Comparison of ENCODE assay signal across 8 mouse cellular contexts in the genomic region with DNA sequence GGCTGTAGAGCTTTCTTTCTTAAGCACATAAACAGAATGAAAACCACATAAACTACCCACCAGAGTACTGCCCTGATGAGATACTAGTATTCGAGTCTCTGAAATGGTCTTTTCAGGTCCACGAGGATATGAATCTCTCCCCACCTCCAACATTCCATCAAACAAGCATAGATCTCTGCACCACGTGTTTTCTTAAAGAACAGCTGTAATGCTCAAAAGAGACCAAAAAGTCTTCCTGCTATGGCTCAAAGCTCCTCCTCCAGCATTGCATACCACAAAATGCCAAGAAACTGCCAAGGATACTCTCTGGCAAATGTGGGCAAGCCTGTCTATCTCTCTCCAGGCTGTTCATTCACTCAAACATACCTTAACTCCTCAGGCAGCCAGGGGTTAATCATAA. TPM values are rescaled to one million over a fixed set of nuclear protein-coding genes. Genes with fewer than 3 reads are reported as not detected.
A peak's percentile ranks its signal among the peaks of the same experiment; 100 is the strongest.
DNase-seq lines count a peak whose midpoint lies in the region; ATAC-seq and TF ChIP-seq lines count a peak whose summit lies in the region.

No protein-coding gene starts in this region.

- H3K27ac ChIP-seq in lung, embryonic 15.5 days: peak overlapping the region; percentile 95
- H3K27ac ChIP-seq in embryonic facial prominence, embryonic 13.5 days: peak overlapping the region; percentile 97
- H3K27ac ChIP-seq in limb, embryonic 11.5 days (replicated peaks; ENCODE audit: low read depth, low read length): 0 out of 2 replicates have a peak overlapping the region, but pooled peaks have one; percentile 8
- 0 out of 2 replicates have a peak overlapping the region, but pooled peaks have one; percentile 57 for H3K27ac ChIP-seq in small intestine, adult 2 months (ENCODE audit: insufficient read depth, low read depth, low read length)

- TF ChIP-seq CTCF in lung, adult 2 months (IDR thresholded peaks at IDR 0.05; ENCODE audit: insufficient read depth, low read length): no peak
- TF ChIP-seq CTCF in small intestine, adult 2 months (IDR thresholded peaks at IDR 0.05; ENCODE audit: extremely low read depth, insufficient read length, insufficient replicate concordance, low read depth, low read length): no peak

- peak overlapping the region; percentile 66 for H3K4me2 ChIP-seq in lung, embryonic 15.5 days
- peak overlapping the region; percentile 76 for H3K4me2 ChIP-seq in embryonic facial prominence, embryonic 13.5 days
- peak overlapping the region; percentile 74 for H3K4me2 ChIP-seq in limb, embryonic 11.5 days (ENCODE audit: low read depth, severe bottlenecking)

- DNase-seq in lung, adult 2 months: no peak
- no peak for DNase-seq in limb, embryonic 11.5 days (ENCODE audit: low spot score)
- no peak for DNase-seq in urinary bladder, postnatal 4 days (ENCODE audit: low spot score in 2 of 2)
- DNase-seq in urinary bladder, adult 2 months (ENCODE audit: low spot score): no peak

- H3K9ac ChIP-seq in lung, embryonic 15.5 days: peak overlapping the region; percentile 62
- H3K9ac ChIP-seq in embryonic facial prominence, embryonic 13.5 days: peak overlapping the region; percentile 82
- peak overlapping the region; percentile 58; the same call in 1 of the 2 replicates for H3K9ac ChIP-seq in limb, embryonic 11.5 days (ENCODE audit: low read length)

- H3K36me3 ChIP-seq in lung, embryonic 15.5 days: no peaks in the 10 kb centered on the region
- no peaks in the 10 kb centered on the region for H3K36me3 ChIP-seq in embryonic facial prominence, embryonic 13.5 days
- H3K36me3 ChIP-seq in limb, embryonic 11.5 days (ENCODE audit: control insufficient read depth, insufficient read depth, low read length): no peaks in the 10 kb centered on the region
- no peaks in the 10 kb centered on the region for H3K36me3 ChIP-seq in small intestine, adult 2 months (ENCODE audit: control insufficient read depth, insufficient read depth, low read length)

- peak overlapping the region; percentile 60 for H3K4me3 ChIP-seq in lung, embryonic 15.5 days
- no peak overlapping the region for H3K4me3 ChIP-seq in lung, adult 2 months (replicated peaks; ENCODE audit: extremely low read depth, low read depth, low read length)
- H3K4me3 ChIP-seq in embryonic facial prominence, embryonic 13.5 days: peak overlapping the region; percentile 65
- peak overlapping the region; percentile 50 for H3K4me3 ChIP-seq in limb, embryonic 11.5 days (ENCODE audit: low read depth, low read length)
- H3K4me3 ChIP-seq in small intestine, adult 2 months (ENCODE audit: low read depth, low read length): peak overlapping the region; percentile 84; the same call in 1 of the 2 replicates

- WGBS in lung, embryonic 15.5 days: 11% methylated on average over 3 of the region's 3 CpGs
- WGBS in lung, adult 2 months: 5% methylated on average over 3 of the region's 3 CpGs
- 6% methylated on average over 3 of the region's 3 CpGs for WGBS in embryonic facial prominence, embryonic 13.5 days
- 24% methylated on average over 3 of the region's 3 CpGs for WGBS in limb, embryonic 11.5 days
- WGBS in small intestine, adult 2 months: 8% methylated on average over 3 of the region's 3 CpGs

- H3K4me1 ChIP-seq in lung, embryonic 15.5 days: peaks cover 24% of the 10 kb centered on the region
- H3K4me1 ChIP-seq in lung, adult 2 months (ENCODE audit: control insufficient read depth, insufficient read depth, low read length): peaks cover 5% of the 10 kb centered on the region; the same call in 1 of the 2 replicates
- H3K4me1 ChIP-seq in embryonic facial prominence, embryonic 13.5 days: peaks cover 34% of the 10 kb centered on the region
- H3K4me1 ChIP-seq in limb, embryonic 11.5 days (ENCODE audit: control insufficient read depth, insufficient read depth, low read length): peaks cover 12% of the 10 kb centered on the region
- peaks cover 3% of the 10 kb centered on the region; the same call in 1 of the 2 replicates for H3K4me1 ChIP-seq in small intestine, adult 2 months (ENCODE audit: control insufficient read depth, insufficient read depth, insufficient read length, low read length)

- H3K27me3 ChIP-seq in lung, embryonic 15.5 days: no peaks in the 10 kb centered on the region
- no peaks in the 10 kb centered on the region for H3K27me3 ChIP-seq in embryonic facial prominence, embryonic 13.5 days
- H3K27me3 ChIP-seq in limb, embryonic 11.5 days (ENCODE audit: control insufficient read depth, insufficient read depth, low read length): no peaks in the 10 kb centered on the region
- H3K27me3 ChIP-seq in small intestine, adult 2 months (ENCODE audit: control insufficient read depth, insufficient read depth, low read length): no peaks in the 10 kb centered on the region

- TF ChIP-seq POLR2A in lung, adult 2 months (IDR thresholded peaks at IDR 0.05; ENCODE audit: borderline replicate concordance, extremely low read depth, low read depth, low read length): no peak
- TF ChIP-seq POLR2A in small intestine, adult 2 months (IDR thresholded peaks at IDR 0.05; ENCODE audit: low read depth, low read length): no peak

- ATAC-seq in lung, embryonic 15.5 days (ENCODE audit: borderline replicate concordance, extremely low read depth, low FRiP score, low TSS enrichment): no peak
- ATAC-seq in embryonic facial prominence, embryonic 13.5 days (ENCODE audit: insufficient number of reproducible peaks, insufficient read depth, low FRiP score, low TSS enrichment, low read depth): no peak
- no peak for ATAC-seq in limb, embryonic 11.5 days (ENCODE audit: insufficient number of reproducible peaks, low FRiP score, low TSS enrichment, low read depth)
- ATAC-seq in CD4-positive, CD25-positive, alpha-beta regulatory T cell, adult 4 months: no peak

- H3K9me3 ChIP-seq in lung, embryonic 15.5 days: no peaks in the 10 kb centered on the region
- no peaks in the 10 kb centered on the region for H3K9me3 ChIP-seq in embryonic facial prominence, embryonic 13.5 days
- no peaks in the 10 kb centered on the region for H3K9me3 ChIP-seq in limb, embryonic 11.5 days (ENCODE audit: control insufficient read depth, low read length)

RNA-seq across cellular contexts. Expression of a gene that starts 4.8 kb away (rescaled TPM):
- polyA plus RNA-seq in lung, embryonic 15.5 days (2015; fragmentation: Nextera tagmentation; extraction: Ambion mirVana): 32.2 and 34.9 TPM in 2 replicates
- 103 and 116 TPM in 2 replicates for polyA plus RNA-seq in lung, adult 2 months (2012; rRNA removed)
- polyA plus RNA-seq in embryonic facial prominence, embryonic 13.5 days (2015; fragmentation: Nextera tagmentation; extraction: Ambion mirVana): 39.7 and 42.2 TPM in 2 replicates
- polyA plus RNA-seq in limb, embryonic 11.5 days (2014; fragmentation: Nextera tagmentation; extraction: Ambion mirVana): 25.2 and 29.8 TPM in 2 replicates
- polyA plus RNA-seq in small intestine, adult 2 months (2012; rRNA removed): 20.8 and 34.9 TPM in 2 replicates
- polyA plus RNA-seq in CD4-positive, CD25-positive, alpha-beta regulatory T cell, adult 4 months (2017; shearing (Covaris generic)): 10 to 100 TPM; 24.9 to 31.7 TPM
- polyA plus RNA-seq in urinary bladder, adult 2 months (2012; rRNA removed): 88.2 and 97.5 TPM in 2 replicates

RNA-seq across cellular contexts. Expression of a gene that starts 19.0 kb away (rescaled TPM):
- 2.1 and 2.2 TPM in 2 replicates for polyA plus RNA-seq in lung, embryonic 15.5 days (2015; fragmentation: Nextera tagmentation; extraction: Ambion mirVana)
- 1.5 and 2.4 TPM in 2 replicates for polyA plus RNA-seq in lung, adult 2 months (2012; rRNA removed)
- 2.2 TPM in 2 replicates for polyA plus RNA-seq in embryonic facial prominence, embryonic 13.5 days (2015; fragmentation: Nextera tagmentation; extraction: Ambion mirVana)
- 1.6 and 1.9 TPM in 2 replicates for polyA plus RNA-seq in limb, embryonic 11.5 days (2014; fragmentation: Nextera tagmentation; extraction: Ambion mirVana)
- 7.5 and 28.7 TPM in 2 replicates for polyA plus RNA-seq in small intestine, adult 2 months (2012; rRNA removed)
- under 1 TPM in 1 of 2 experiments, not detected in 1; 0.32 TPM for polyA plus RNA-seq in CD4-positive, CD25-positive, alpha-beta regulatory T cell, adult 4 months (2017; shearing (Covaris generic))
- polyA plus RNA-seq in urinary bladder, adult 2 months (2012; rRNA removed): 1.5 TPM in 2 replicates

RNA-seq across cellular contexts. Expression of a gene that starts 36.3 kb away (rescaled TPM):
- 27.0 and 27.4 TPM in 2 replicates for polyA plus RNA-seq in lung, embryonic 15.5 days (2015; fragmentation: Nextera tagmentation; extraction: Ambion mirVana)
- polyA plus RNA-seq in lung, adult 2 months (2012; rRNA removed): 5.6 and 9.9 TPM in 2 replicates
- 31.6 and 32.3 TPM in 2 replicates for polyA plus RNA-seq in embryonic facial prominence, embryonic 13.5 days (2015; fragmentation: Nextera tagmentation; extraction: Ambion mirVana)
- polyA plus RNA-seq in limb, embryonic 11.5 days (2014; fragmentation: Nextera tagmentation; extraction: Ambion mirVana): 32.5 and 33.1 TPM in 2 replicates
- polyA plus RNA-seq in small intestine, adult 2 months (2012; rRNA removed): 9.4 and 10.5 TPM in 2 replicates
- polyA plus RNA-seq in CD4-positive, CD25-positive, alpha-beta regulatory T cell, adult 4 months (2017; shearing (Covaris generic)): 10 to 100 TPM; 12.2 to 19.6 TPM
- polyA plus RNA-seq in urinary bladder, adult 2 months (2012; rRNA removed): 12.1 and 14.4 TPM in 2 replicates

RNA-seq across cellular contexts. Expression of a gene that starts 50.3 kb away (rescaled TPM):
- polyA plus RNA-seq in lung, embryonic 15.5 days (2015; fragmentation: Nextera tagmentation; extraction: Ambion mirVana): not detected in 2 replicates
- not detected in 2 replicates for polyA plus RNA-seq in lung, adult 2 months (2012; rRNA removed)
- polyA plus RNA-seq in embryonic facial prominence, embryonic 13.5 days (2015; fragmentation: Nextera tagmentation; extraction: Ambion mirVana): 0.14 and 0.51 TPM in 2 replicates
- polyA plus RNA-seq in limb, embryonic 11.5 days (2014; fragmentation: Nextera tagmentation; extraction: Ambion mirVana): 0.32 and 0.41 TPM in 2 replicates
- polyA plus RNA-seq in small intestine, adult 2 months (2012; rRNA removed): not detected in 2 replicates
- not detected for polyA plus RNA-seq in CD4-positive, CD25-positive, alpha-beta regulatory T cell, adult 4 months (2017; shearing (Covaris generic))
- polyA plus RNA-seq in urinary bladder, adult 2 months (2012; rRNA removed): not detected in 2 replicates

RNA-seq across cellular contexts. Expression of a gene that starts 56.6 kb away (rescaled TPM):
- polyA plus RNA-seq in lung, embryonic 15.5 days (2015; fragmentation: Nextera tagmentation; extraction: Ambion mirVana): 61.4 and 63.1 TPM in 2 replicates
- polyA plus RNA-seq in lung, adult 2 months (2012; rRNA removed): 7.8 and 7.9 TPM in 2 replicates
- 65.4 and 79.4 TPM in 2 replicates for polyA plus RNA-seq in embryonic facial prominence, embryonic 13.5 days (2015; fragmentation: Nextera tagmentation; extraction: Ambion mirVana)
- polyA plus RNA-seq in limb, embryonic 11.5 days (2014; fragmentation: Nextera tagmentation; extraction: Ambion mirVana): 92.9 and 95.6 TPM in 2 replicates
- 1.5 and 2.0 TPM in 2 replicates for polyA plus RNA-seq in small intestine, adult 2 months (2012; rRNA removed)
- polyA plus RNA-seq in CD4-positive, CD25-positive, alpha-beta regulatory T cell, adult 4 months (2017; shearing (Covaris generic)): 10 to 100 TPM; 28.0 to 42.5 TPM
- 6.4 and 6.7 TPM in 2 replicates for polyA plus RNA-seq in urinary bladder, adult 2 months (2012; rRNA removed)

Comparison
In these comparisons a context has a peak if more than half of its experiments do, and no peak if none do; other contexts are left out.
1. H3K27ac ChIP-seq: peak in every context shown above with its lines; median percentile 97 in embryonic facial prominence, embryonic 13.5 days; 95 in lung, embryonic 15.5 days; 57 in small intestine, adult 2 months; 8 in limb, embryonic 11.5 days.